Mouse (Mus musculus) mouse trophoblast stem cell (cell line): ENCODE results near the gene Slc12a3.

ENCODE experiments used
- in situ Hi-C, 2 experiments: fragments of 300-500 bp; cut with MseI, MboI; formaldehyde crosslinking; loops; 2 replicates in 1 of 2; 3 replicates in 1 of 2; pipeline ENCODE4 v1.15.1; 2025

Gene Slc12a3

GRCm38 (mm10) chr8:94328932-94329728 lies at the start of gene Slc12a3:
Gene Slc12a3 (plus strand): TSS chr8:94329201.
- in situ Hi-C loops: loop anchor here in 1 of 2 experiments (5.0 kb wide), 1 partner anchor 73 kb away; no protein-coding TSS in a partner anchor

GRCm38 (mm10) chr8:94280001-94280613 lies 48.9 kb upstream of the Slc12a3 start:
- in situ Hi-C loops: no loop called here

GRCm38 (mm10) chr8:94282453-94282985 lies 46.5 kb upstream of the Slc12a3 start:
- in situ Hi-C loops: no loop called here

- in situ Hi-C loops: no loop called here
Observed at GRCm38 (mm10) chr8:94284204-94284603, 44.8 kb upstream of the Slc12a3 start.

- in situ Hi-C loops: no loop called here
Observed at GRCm38 (mm10) chr8:94290606-94291005, 38.4 kb upstream of the Slc12a3 start.

- in situ Hi-C loops: no loop called here
Observed at GRCm38 (mm10) chr8:94292072-94292471, 36.9 kb upstream of the Slc12a3 start.

- in situ Hi-C loops: no loop called here
Observed at GRCm38 (mm10) chr8:94292626-94293025, 36.4 kb upstream of the Slc12a3 start.

- in situ Hi-C loops: no loop called here
Observed at GRCm38 (mm10) chr8:94295687-94296086, 33.3 kb upstream of the Slc12a3 start.

- in situ Hi-C loops: no loop called here
Observed at GRCm38 (mm10) chr8:94296312-94296991, 32.5 kb upstream of the Slc12a3 start.

GRCm38 (mm10) chr8:94297101-94297500 lies 31.9 kb upstream of the Slc12a3 start:
- in situ Hi-C loops: no loop called here

GRCm38 (mm10) chr8:94300809-94301208 lies 28.2 kb upstream of the Slc12a3 start:
- in situ Hi-C loops: no loop called here

GRCm38 (mm10) chr8:94304412-94304811 lies 24.6 kb upstream of the Slc12a3 start:
- in situ Hi-C loops: no loop called here

- in situ Hi-C loops: no loop called here
Observed at GRCm38 (mm10) chr8:94306989-94307513, 21.9 kb upstream of the Slc12a3 start.

- in situ Hi-C loops: no loop called here
Observed at GRCm38 (mm10) chr8:94307652-94308051, 21.3 kb upstream of the Slc12a3 start.

- in situ Hi-C loops: no loop called here
Observed at GRCm38 (mm10) chr8:94314069-94314468, 14.9 kb upstream of the Slc12a3 start.

GRCm38 (mm10) chr8:94317249-94317648 lies 11.8 kb upstream of the Slc12a3 start:
- in situ Hi-C loops: no loop called here

- in situ Hi-C loops: no loop called here
Observed at GRCm38 (mm10) chr8:94317691-94318090, 11.3 kb upstream of the Slc12a3 start.

GRCm38 (mm10) chr8:94320036-94320435 lies 9.0 kb upstream of the Slc12a3 start:
- in situ Hi-C loops: no loop called here

GRCm38 (mm10) chr8:94322083-94322482 lies 6.9 kb upstream of the Slc12a3 start:
- in situ Hi-C loops: no loop called here

GRCm38 (mm10) chr8:94323041-94323440 lies 6.0 kb upstream of the Slc12a3 start:
- in situ Hi-C loops: no loop called here

- in situ Hi-C loops: no loop called here
Observed at GRCm38 (mm10) chr8:94324071-94324470, 4.9 kb upstream of the Slc12a3 start.

GRCm38 (mm10) chr8:94326016-94326415 lies 3.0 kb upstream of the Slc12a3 start:
- in situ Hi-C loops: loop anchor here in 1 of 2 experiments (5.0 kb wide), 1 partner anchor 76 kb away; no protein-coding TSS in a partner anchor
